Mouse (Mus musculus) forebrain, embryonic 10.5 days (tissue): ENCODE data around the gene Zic4. TPM values are rescaled to one million over a fixed set of nuclear protein-coding genes. Genes with fewer than 3 reads are reported as not detected.

Source experiments
- DNase-seq: peaks from one replicate; pipeline ENCODE4 v3.0.0-alpha.2; 2017; ENCODE audit warnings: low spot score; ENCODE audit errors: extremely low spot score
- H3K27ac ChIP-seq: fragments of 300-500 bp; sonication (generic); 2 replicates; pipeline ENCODE4 v1.5.1; 2016; ENCODE audit warnings: mild to moderate bottlenecking
- H3K27me3 ChIP-seq: fragments of 300-500 bp; sonication (generic); 2 replicates; pipeline ENCODE4 v1.6.1; 2016; ENCODE audit warnings: mild to moderate bottlenecking; ENCODE audit not compliant: poor library complexity, severe bottlenecking
- H3K36me3 ChIP-seq: fragments of 300-500 bp; sonication (generic); replicated peaks from 2 replicates; pipeline ENCODE4 v1.6.1; 2016; ENCODE audit warnings: mild to moderate bottlenecking, moderate library complexity
- H3K4me1 ChIP-seq: fragments of 300-500 bp; sonication (generic); 2 replicates; pipeline ENCODE4 v1.6.1; 2016
- H3K4me3 ChIP-seq: fragments of 300-500 bp; sonication (generic); 2 replicates; pipeline ENCODE4 v1.5.1; 2016; ENCODE audit warnings: mild to moderate bottlenecking, moderate library complexity
- H3K9me3 ChIP-seq: fragments of 300-500 bp; sonication (generic); 2 replicates; pipeline ENCODE4 v1.6.1; 2016; ENCODE audit warnings: mild to moderate bottlenecking, moderate library complexity
- WGBS: fragments of 180-500 bp; shearing (Covaris S2); methylation state at CpG from one replicate; pipeline ENCODE4 v1.1.7; 2016; 5-methylcytosine and 5-hydroxymethylcytosine counted together
- polyA plus RNA-seq: library from polyadenylated mRNA; unstranded; fragments of >200 nt; fragmentation: Nextera tagmentation; extraction: Ambion mirVana; gene quantifications from 2 replicates; pipeline ENCODE4 v1.2.1, GENCODE M21; 2016

The Zic4 gene
- polyA plus RNA-seq, 1 experiment from 2014 or later = 41.8 TPM

- peak; percentile 43 for DNase-seq
- 1% methylated on average over 4 of the region's 4 CpGs for WGBS
- H3K4me1 ChIP-seq = peaks cover 92% of the 10 kb centered on the region
- no peaks in the 10 kb centered on the region for H3K36me3 ChIP-seq
- H3K27ac ChIP-seq = peak overlapping the region; percentile 99
- H3K9me3 ChIP-seq = no peaks in the 10 kb centered on the region
- H3K4me3 ChIP-seq = peak overlapping the region; percentile 73
- H3K27me3 ChIP-seq = peaks cover 100% of the 10 kb centered on the region
Measured at GRCm38 (mm10) chr9:91384693-91385560, 22.7 kb downstream of the Zic4 start.

- peak overlapping the region; percentile 73; the same call in 1 of the 2 replicates for H3K4me3 ChIP-seq
- H3K9me3 ChIP-seq = no peaks in the 10 kb centered on the region
- H3K36me3 ChIP-seq = no peaks in the 10 kb centered on the region
- peaks cover 89% of the 10 kb centered on the region for H3K4me1 ChIP-seq
- DNase-seq = peak; percentile 32
- peak overlapping the region; percentile 99 for H3K27ac ChIP-seq
- H3K27me3 ChIP-seq = peaks cover 100% of the 10 kb centered on the region
- under 1% methylated on average over 8 of the region's 8 CpGs for WGBS
Measured at GRCm38 (mm10) chr9:91385561-91386430, 23.6 kb downstream of the Zic4 start.

GRCm38 (mm10) chr9:91386502-91386890 lies 24.3 kb downstream of the Zic4 start:
- peak; percentile 68 for DNase-seq
- no peaks in the 10 kb centered on the region for H3K9me3 ChIP-seq
- H3K27me3 ChIP-seq = peaks cover 100% of the 10 kb centered on the region
- peaks cover 83% of the 10 kb centered on the region for H3K4me1 ChIP-seq
- H3K36me3 ChIP-seq = no peaks in the 10 kb centered on the region
- peak overlapping the region; percentile 73 for H3K4me3 ChIP-seq
- peak overlapping the region; percentile 99 for H3K27ac ChIP-seq
- WGBS = under 1% methylated on average over 17 of the region's 17 CpGs

- DNase-seq = peak; percentile 63
- H3K9me3 ChIP-seq = no peaks in the 10 kb centered on the region
- peak overlapping the region; percentile 73 for H3K4me3 ChIP-seq
- no peaks in the 10 kb centered on the region for H3K36me3 ChIP-seq
- WGBS = under 1% methylated on average over 31 of the region's 31 CpGs
- H3K27me3 ChIP-seq = peaks cover 100% of the 10 kb centered on the region
- peak overlapping the region; percentile 99 for H3K27ac ChIP-seq
- H3K4me1 ChIP-seq = peaks cover 83% of the 10 kb centered on the region
Measured at GRCm38 (mm10) chr9:91386891-91387739, 24.9 kb downstream of the Zic4 start.

- no peaks in the 10 kb centered on the region for H3K36me3 ChIP-seq
- no peak for DNase-seq
- no peaks in the 10 kb centered on the region for H3K9me3 ChIP-seq
- H3K27me3 ChIP-seq = peaks cover 100% of the 10 kb centered on the region
- H3K4me1 ChIP-seq = peaks cover 83% of the 10 kb centered on the region
- H3K4me3 ChIP-seq = peak overlapping the region; percentile 73; the same call in 1 of the 2 replicates
- WGBS = 0% methylated on average over 5 of the region's 5 CpGs
- H3K27ac ChIP-seq = peak overlapping the region; percentile 99
Measured at GRCm38 (mm10) chr9:91387740-91388080, 25.5 kb downstream of the Zic4 start.

- Histone ChIP-seq H3K27me3 (peaks cover 100% of the 10 kb centered on the region), H3K4me3 (peak overlapping the region; percentile 8; the same call in 1 of the 2 replicates), H3K27ac (peak overlapping the region; percentile 99), H3K36me3 (no peaks in the 10 kb centered on the region), H3K9me3 (no peaks in the 10 kb centered on the region), H3K4me1 (peaks cover 86% of the 10 kb centered on the region)
- no peak for DNase-seq
- WGBS = 3% methylated on average over 4 of the region's 4 CpGs
Measured at GRCm38 (mm10) chr9:91388173-91388572, 26.0 kb downstream of the Zic4 start.

GRCm38 (mm10) chr9:91393376-91394068 lies 31.3 kb downstream of the Zic4 start:
- Histone ChIP-seq H3K4me3 (no peak overlapping the region), H3K9me3 (no peaks in the 10 kb centered on the region), H3K27me3 (peaks cover 100% of the 10 kb centered on the region), H3K36me3 (no peaks in the 10 kb centered on the region), H3K4me1 (peaks cover 71% of the 10 kb centered on the region), H3K27ac (peak overlapping the region; percentile 80)
- peak; percentile 43 for DNase-seq
- WGBS = under 1% methylated on average over 8 of the region's 8 CpGs

- Histone ChIP-seq H3K4me3 (peak overlapping the region; percentile 14; the same call in 1 of the 2 replicates), H3K36me3 (no peaks in the 10 kb centered on the region), H3K27me3 (peaks cover 100% of the 10 kb centered on the region), H3K4me1 (peaks cover 66% of the 10 kb centered on the region), H3K27ac (peak overlapping the region; percentile 80), H3K9me3 (no peaks in the 10 kb centered on the region)
- 0% methylated on average over 14 of the region's 14 CpGs for WGBS
- peak; percentile 48 for DNase-seq
Measured at GRCm38 (mm10) chr9:91394211-91394646, 32.0 kb downstream of the Zic4 start.

- DNase-seq = peak; percentile 34
- Histone ChIP-seq H3K4me1 (peaks cover 59% of the 10 kb centered on the region), H3K36me3 (no peaks in the 10 kb centered on the region), H3K9me3 (no peaks in the 10 kb centered on the region), H3K27me3 (peaks cover 100% of the 10 kb centered on the region), H3K27ac (peak overlapping the region; percentile 80), H3K4me3 (0 out of 2 replicates have a peak overlapping the region, but pooled peaks have one; percentile 14)
- WGBS = 3% methylated on average over 14 of the region's 14 CpGs
Measured at GRCm38 (mm10) chr9:91395066-91395772, 33.0 kb downstream of the Zic4 start.

GRCm38 (mm10) chr9:91399976-91400375 lies 37.8 kb downstream of the Zic4 start:
- WGBS = 13% methylated on average over 7 of the region's 7 CpGs
- no peak for DNase-seq

GRCm38 (mm10) chr9:91400482-91401093 lies 38.4 kb downstream of the Zic4 start:
- no peaks in the 10 kb centered on the region for H3K36me3 ChIP-seq
- peaks cover 100% of the 10 kb centered on the region for H3K27me3 ChIP-seq
- DNase-seq = no peak
- WGBS = 6% methylated on average over 8 of the region's 8 CpGs
- H3K9me3 ChIP-seq = no peaks in the 10 kb centered on the region
- peak overlapping the region; percentile 11; the same call in 1 of the 2 replicates for H3K27ac ChIP-seq
- peaks cover 57% of the 10 kb centered on the region for H3K4me1 ChIP-seq
- no peak overlapping the region for H3K4me3 ChIP-seq

More at GRCm38 (mm10) chr9:91399976-91400375, 37.8 kb downstream of the Zic4 start:
- H3K9me3 ChIP-seq = no peaks in the 10 kb centered on the region
- 0 out of 2 replicates have a peak overlapping the region, but pooled peaks have one; percentile 11 for H3K27ac ChIP-seq
- H3K4me3 ChIP-seq = no peak overlapping the region
- H3K4me1 ChIP-seq = peaks cover 57% of the 10 kb centered on the region
- H3K27me3 ChIP-seq = peaks cover 100% of the 10 kb centered on the region
- no peaks in the 10 kb centered on the region for H3K36me3 ChIP-seq
